Mouse (Mus musculus) neural tube, embryonic 11.5 days (tissue): Measurements from ENCODE around the gene Rangap1. TPM values are rescaled to one million over a fixed set of nuclear protein-coding genes. Genes with fewer than 3 reads are reported as not detected.

ENCODE experiments used
- ATAC-seq: fragments of 200-750 bp; cut with Nextera tagmentation; 2 replicates; pipeline ENCODE4 v1.8.0; 2017; ENCODE audit warnings: moderate number of reproducible peaks, mild to moderate bottlenecking, moderate TSS enrichment, moderate library complexity; ENCODE audit not compliant: insufficient read depth, low FRiP score, low TSS enrichment
- DNase-seq: peaks from one replicate; pipeline ENCODE4 v3.0.0-alpha.2; 2015; ENCODE audit warnings: low spot score
- H3K27ac ChIP-seq: fragments of 300-500 bp; sonication (generic); 2 replicates; pipeline ENCODE4 v1.5.1; 2014; ENCODE audit warnings: low read depth, mild to moderate bottlenecking, low read length
- H3K27me3 ChIP-seq: fragments of 300-500 bp; sonication (generic); 2 replicates; pipeline ENCODE4 v1.6.1; 2014; ENCODE audit warnings: mild to moderate bottlenecking, low read length, mixed read lengths; ENCODE audit not compliant: control insufficient read depth, insufficient read depth
- H3K36me3 ChIP-seq: fragments of 300-500 bp; sonication (generic); 2 replicates; pipeline ENCODE4 v1.6.1; 2014; ENCODE audit warnings: mild to moderate bottlenecking, low read length, moderate library complexity, mixed read lengths; ENCODE audit not compliant: control insufficient read depth, insufficient read depth
- H3K4me1 ChIP-seq: fragments of 300-500 bp; sonication (generic); 2 replicates; pipeline ENCODE4 v1.6.1; 2014; ENCODE audit warnings: low read length, mixed read lengths; ENCODE audit not compliant: control insufficient read depth, insufficient read depth
- H3K4me2 ChIP-seq: fragments of 300-500 bp; sonication (generic); 2 replicates; pipeline ENCODE4 v1.6.1; 2014; ENCODE audit warnings: low read depth, mild to moderate bottlenecking, moderate library complexity
- H3K4me3 ChIP-seq: fragments of 300-500 bp; sonication (generic); 2 replicates; pipeline ENCODE4 v1.5.1; 2014; ENCODE audit warnings: low read depth, low read length
- H3K9ac ChIP-seq: fragments of 300-500 bp; sonication (generic); 2 replicates; pipeline ENCODE4 v1.6.1; 2014; ENCODE audit warnings: mild to moderate bottlenecking, low read length
- H3K9me3 ChIP-seq: fragments of 300-500 bp; sonication (generic); 2 replicates; pipeline ENCODE4 v1.6.1; 2016; ENCODE audit warnings: low read length; ENCODE audit not compliant: control insufficient read depth
- WGBS: fragments of 180-500 bp; shearing (Covaris S2); extraction: QIAGEN DNeasy Blood & Tissue Kit; methylation state at CpG from one replicate; pipeline ENCODE4 v1.1.7; 2014; 5-methylcytosine and 5-hydroxymethylcytosine counted together
- polyA plus RNA-seq: library from polyadenylated mRNA; unstranded; fragments of >200 nt; fragmentation: Nextera tagmentation; extraction: Ambion mirVana; gene quantifications from 2 replicates; pipeline ENCODE4 v1.2.1, GENCODE M21; 2014

Gene Rangap1
- polyA plus RNA-seq, 1 experiment from 2014 or later, result 152 TPM

GRCm38 (mm10) chr15:81697847-81698246 lies 47.5 kb downstream of the Rangap1 start:
- Histone ChIP-seq H3K9me3 (no peaks in the 10 kb centered on the region), H3K4me2 (no peak overlapping the region), H3K4me3 (no peak overlapping the region), H3K27ac (no peak overlapping the region), H3K4me1 (peaks cover 6% of the 10 kb centered on the region; the same call in 1 of the 2 replicates), H3K9ac (no peak overlapping the region), H3K27me3 (peaks cover 31% of the 10 kb centered on the region), H3K36me3 (no peaks in the 10 kb centered on the region; the same call in 1 of the 2 replicates)
- DNase-seq (no peak), ATAC-seq (no peak)
- WGBS, result 53% methylated on average over 3 of the region's 3 CpGs

GRCm38 (mm10) chr15:81697175-81697574 lies 48.2 kb downstream of the Rangap1 start, which contains the start of gene Chadl:
Gene Chadl, minus strand, starts transcription at chr15:81697287.
- no peaks in the 10 kb centered on the region; the same call in 1 of the 2 replicates for H3K36me3 ChIP-seq
- peaks cover 6% of the 10 kb centered on the region; the same call in 1 of the 2 replicates for H3K4me1 ChIP-seq
- peaks cover 38% of the 10 kb centered on the region for H3K27me3 ChIP-seq
- H3K4me3 ChIP-seq, result no peak within 1 kb of the TSS
- H3K9ac ChIP-seq, result no peak within 1 kb of the TSS
- 66% methylated on average over 7 of the region's 7 CpGs for WGBS
- no peak within 1 kb of the TSS for H3K4me2 ChIP-seq
- H3K27ac ChIP-seq, result no peak within 1 kb of the TSS
- DNase-seq (no peak), ATAC-seq (no peak)
- no peaks in the 10 kb centered on the region for H3K9me3 ChIP-seq

GRCm38 (mm10) chr15:81694891-81695290 lies 50.4 kb downstream of the Rangap1 start:
- Histone ChIP-seq H3K9me3 (no peaks in the 10 kb centered on the region), H3K27ac (no peak overlapping the region), H3K4me2 (peak overlapping the region; percentile 85), H3K9ac (peak overlapping the region; percentile 65), H3K4me1 (peaks cover 6% of the 10 kb centered on the region; the same call in 1 of the 2 replicates), H3K36me3 (no peaks in the 10 kb centered on the region; the same call in 1 of the 2 replicates), H3K4me3 (peak overlapping the region; percentile 54), H3K27me3 (peaks cover 44% of the 10 kb centered on the region)
- ATAC-seq (no peak), DNase-seq (no peak)
- 24% methylated on average over 19 of the region's 19 CpGs for WGBS

- DNase-seq (peak; percentile 90), ATAC-seq (peak; percentile 89)
- peak overlapping the region; percentile 54 for H3K4me3 ChIP-seq
- peaks cover 44% of the 10 kb centered on the region for H3K27me3 ChIP-seq
- H3K4me1 ChIP-seq, result peaks cover 6% of the 10 kb centered on the region; the same call in 1 of the 2 replicates
- no peaks in the 10 kb centered on the region; the same call in 1 of the 2 replicates for H3K36me3 ChIP-seq
- peak overlapping the region; percentile 85 for H3K4me2 ChIP-seq
- H3K27ac ChIP-seq, result no peak overlapping the region; the same call in 1 of the 2 replicates
- under 1% methylated on average over 82 of the region's 107 CpGs for WGBS
- H3K9me3 ChIP-seq, result no peaks in the 10 kb centered on the region
- H3K9ac ChIP-seq, result peak overlapping the region; percentile 65
Measured at GRCm38 (mm10) chr15:81693967-81694881, 51.1 kb downstream of the Rangap1 start.

- Histone ChIP-seq H3K9ac (peak overlapping the region; percentile 65), H3K27ac (no peak overlapping the region), H3K4me3 (peak overlapping the region; percentile 54), H3K4me2 (peak overlapping the region; percentile 85), H3K36me3 (no peaks in the 10 kb centered on the region; the same call in 1 of the 2 replicates), H3K27me3 (peaks cover 44% of the 10 kb centered on the region), H3K9me3 (no peaks in the 10 kb centered on the region), H3K4me1 (peaks cover 6% of the 10 kb centered on the region; the same call in 1 of the 2 replicates)
- no peak for DNase-seq
- 4% methylated on average over 41 of the region's 41 CpGs for WGBS
- no peak for ATAC-seq
Measured at GRCm38 (mm10) chr15:81693366-81693966, 51.9 kb downstream of the Rangap1 start.

- no peaks in the 10 kb centered on the region for H3K27me3 ChIP-seq
- WGBS, result 92% methylated on average over 4 of the region's 4 CpGs
- H3K27ac ChIP-seq, result no peak overlapping the region
- ATAC-seq, result no peak
- no peak overlapping the region for H3K4me3 ChIP-seq
- H3K4me1 ChIP-seq, result no peaks in the 10 kb centered on the region
- no peak for DNase-seq
- no peak overlapping the region for H3K4me2 ChIP-seq
- no peak overlapping the region for H3K9ac ChIP-seq
- no peaks in the 10 kb centered on the region for H3K9me3 ChIP-seq
- H3K36me3 ChIP-seq, result peaks cover 4% of the 10 kb centered on the region
Measured at GRCm38 (mm10) chr15:81680301-81680805, 65.0 kb downstream of the Rangap1 start.

- Histone ChIP-seq H3K27me3 (no peaks in the 10 kb centered on the region), H3K36me3 (peaks cover 4% of the 10 kb centered on the region), H3K4me1 (no peaks in the 10 kb centered on the region), H3K9ac (no peak overlapping the region), H3K27ac (no peak overlapping the region), H3K4me2 (no peak overlapping the region), H3K4me3 (no peak overlapping the region), H3K9me3 (no peaks in the 10 kb centered on the region)
- ATAC-seq, result no peak
- no peak for DNase-seq
- 93% methylated on average over 3 of the region's 3 CpGs for WGBS
Measured at GRCm38 (mm10) chr15:81676637-81677036, 68.7 kb downstream of the Rangap1 start.

GRCm38 (mm10) chr15:81670231-81670640 lies 75.1 kb downstream of the Rangap1 start:
- H3K27ac ChIP-seq, result no peak overlapping the region
- peaks cover 2% of the 10 kb centered on the region for H3K36me3 ChIP-seq
- H3K4me1 ChIP-seq, result no peaks in the 10 kb centered on the region
- WGBS, result 81% methylated on average over 4 of the region's 4 CpGs
- no peaks in the 10 kb centered on the region for H3K27me3 ChIP-seq
- H3K4me2 ChIP-seq, result no peak overlapping the region
- ATAC-seq (no peak), DNase-seq (no peak)
- H3K4me3 ChIP-seq, result no peak overlapping the region
- no peaks in the 10 kb centered on the region for H3K9me3 ChIP-seq
- no peak overlapping the region for H3K9ac ChIP-seq
